ENCODE assay signal across 12 mouse cellular contexts in genomic region chr11:98950484-98950883, GRCm38 (mm10). TPM values are rescaled to one million over a fixed set of nuclear protein-coding genes. Genes with fewer than 3 reads are reported as not detected.
DNase-seq lines count a peak whose midpoint lies in the region; ATAC-seq lines count a peak whose summit lies in the region.
"Had no signal": no experiment of that assay in that cellular context is flagged by ENCODE, and none has a peak within 500 bp of the region (broad histone marks: within the 10 kb centered on the region; RNA-seq: fewer than 3 reads in every experiment).

No protein-coding gene starts in this region.

- no peaks in the 10 kb centered on the region for H3K27me3 ChIP-seq in embryonic facial prominence, embryonic 14.5 days (replicated peaks; ENCODE audit: control insufficient read depth, insufficient read depth, low read length)
- H3K27me3 ChIP-seq in embryonic facial prominence, embryonic 10.5 days (replicated peaks; ENCODE audit: low read depth, poor library complexity, severe bottlenecking), result no peaks in the 10 kb centered on the region
- no peaks in the 10 kb centered on the region for H3K27me3 ChIP-seq in hindbrain, embryonic 10.5 days (ENCODE audit: insufficient read depth, poor library complexity, severe bottlenecking)
- H3K27me3 ChIP-seq in hindbrain, embryonic 11.5 days (ENCODE audit: control insufficient read depth, insufficient read depth, low read length), result no peaks in the 10 kb centered on the region
- H3K27me3 ChIP-seq in megakaryocyte, embryonic 14.5 days (replicated peaks), result peaks cover 77% of the 10 kb centered on the region
- H3K27me3 ChIP-seq in stomach, embryonic 14.5 days (ENCODE audit: control insufficient read depth, insufficient read depth, low read length), result no peaks in the 10 kb centered on the region
- H3K27me3 ChIP-seq: neural tube, embryonic 12.5 days had no signal

- H3K4me3 ChIP-seq in embryonic facial prominence, embryonic 14.5 days (ENCODE audit: low read depth, low read length), result no peak overlapping the region
- no peak overlapping the region for H3K4me3 ChIP-seq in embryonic facial prominence, embryonic 10.5 days
- no peak overlapping the region for H3K4me3 ChIP-seq in hindbrain, embryonic 10.5 days
- no peak overlapping the region for H3K4me3 ChIP-seq in hindbrain, embryonic 11.5 days (ENCODE audit: low read depth, low read length)
- H3K4me3 ChIP-seq in megakaryocyte, embryonic 14.5 days (replicated peaks), result peak overlapping the region; percentile 59
- H3K4me3 ChIP-seq in stomach, embryonic 14.5 days (ENCODE audit: low read depth, low read length), result no peak overlapping the region
- H3K4me3 ChIP-seq: neural tube, embryonic 12.5 days had no signal

- no peak overlapping the region for H3K9ac ChIP-seq in embryonic facial prominence, embryonic 14.5 days (ENCODE audit: low read depth, low read length)
- no peak overlapping the region for H3K9ac ChIP-seq in hindbrain, embryonic 11.5 days (ENCODE audit: low read depth, low read length)
- H3K9ac ChIP-seq in stomach, embryonic 14.5 days (replicated peaks; ENCODE audit: low read depth, low read length), result no peak overlapping the region

- H3K9me3 ChIP-seq in embryonic facial prominence, embryonic 14.5 days (ENCODE audit: control insufficient read depth, low read length), result no peaks in the 10 kb centered on the region
- H3K9me3 ChIP-seq in embryonic facial prominence, embryonic 10.5 days, result no peaks in the 10 kb centered on the region
- no peaks in the 10 kb centered on the region for H3K9me3 ChIP-seq in hindbrain, embryonic 10.5 days
- no peaks in the 10 kb centered on the region for H3K9me3 ChIP-seq in hindbrain, embryonic 11.5 days (ENCODE audit: control insufficient read depth, low read length)
- H3K9me3 ChIP-seq in megakaryocyte, embryonic 14.5 days, result no peaks in the 10 kb centered on the region
- no peaks in the 10 kb centered on the region for H3K9me3 ChIP-seq in stomach, embryonic 14.5 days (ENCODE audit: control insufficient read depth, low read depth, low read length)
- H3K9me3 ChIP-seq: neural tube, embryonic 12.5 days had no signal

- peak; percentile 0 for DNase-seq in embryonic facial prominence, embryonic 14.5 days (ENCODE audit: low spot score)
- no peak for DNase-seq in embryonic facial prominence, embryonic 10.5 days (ENCODE audit: low spot score)
- no peak for DNase-seq in hindbrain, embryonic 10.5 days (ENCODE audit: low spot score)
- DNase-seq in hindbrain, embryonic 11.5 days (ENCODE audit: low spot score), result no peak
- no peak for DNase-seq in adrenal gland, adult 2 months
- DNase-seq: right cerebral cortex, postnatal 25 days had no signal

- H3K4me2 ChIP-seq in embryonic facial prominence, embryonic 14.5 days (ENCODE audit: low read depth, low read length), result no peak overlapping the region
- H3K4me2 ChIP-seq in hindbrain, embryonic 11.5 days (replicated peaks; ENCODE audit: low read depth, low read length), result no peak overlapping the region
- H3K4me2 ChIP-seq in stomach, embryonic 14.5 days (replicated peaks; ENCODE audit: low read depth, low read length), result no peak overlapping the region
- H3K4me2 ChIP-seq: neural tube, embryonic 12.5 days had no signal

- 85% methylated on average over 7 of the region's 9 CpGs for WGBS in embryonic facial prominence, embryonic 14.5 days
- WGBS in embryonic facial prominence, embryonic 10.5 days, result 88% methylated on average over 9 of the region's 9 CpGs
- WGBS in hindbrain, embryonic 10.5 days, result 85% methylated on average over 9 of the region's 9 CpGs
- WGBS in hindbrain, embryonic 11.5 days, result 90% methylated on average over 9 of the region's 9 CpGs
- WGBS in stomach, embryonic 14.5 days, result 79% methylated on average over 9 of the region's 9 CpGs

- peaks cover 44% of the 10 kb centered on the region for H3K4me1 ChIP-seq in embryonic facial prominence, embryonic 14.5 days (ENCODE audit: control insufficient read depth, insufficient read depth, low read length)
- peaks cover 86% of the 10 kb centered on the region for H3K4me1 ChIP-seq in embryonic facial prominence, embryonic 10.5 days
- H3K4me1 ChIP-seq in hindbrain, embryonic 10.5 days (replicated peaks), result peaks cover 78% of the 10 kb centered on the region
- H3K4me1 ChIP-seq in hindbrain, embryonic 11.5 days (replicated peaks; ENCODE audit: control insufficient read depth, insufficient read depth, low read length), result peaks cover 16% of the 10 kb centered on the region
- peaks cover 76% of the 10 kb centered on the region for H3K4me1 ChIP-seq in megakaryocyte, embryonic 14.5 days
- H3K4me1 ChIP-seq in stomach, embryonic 14.5 days (ENCODE audit: control insufficient read depth, insufficient read depth, low read length), result peaks cover 76% of the 10 kb centered on the region

- no peak overlapping the region for H3K27ac ChIP-seq in embryonic facial prominence, embryonic 14.5 days (replicated peaks; ENCODE audit: low read depth, low read length)
- H3K27ac ChIP-seq in embryonic facial prominence, embryonic 10.5 days (replicated peaks), result no peak overlapping the region
- H3K27ac ChIP-seq in hindbrain, embryonic 10.5 days, result peak overlapping the region; percentile 59
- no peak overlapping the region for H3K27ac ChIP-seq in hindbrain, embryonic 11.5 days (ENCODE audit: low read depth, low read length)
- peak overlapping the region; percentile 75; the same call in 1 of the 2 replicates for H3K27ac ChIP-seq in stomach, embryonic 14.5 days (ENCODE audit: low read length)
- H3K27ac ChIP-seq: neural tube, embryonic 12.5 days had no signal

- ATAC-seq in embryonic facial prominence, embryonic 14.5 days (ENCODE audit: low read depth), result no peak
- no peak for ATAC-seq in hindbrain, embryonic 11.5 days (ENCODE audit: low FRiP score)
- ATAC-seq in megakaryocyte, adult 5-6 weeks (ENCODE audit: poor library complexity, severe bottlenecking), result no peak
- ATAC-seq in stomach, embryonic 14.5 days (ENCODE audit: insufficient number of reproducible peaks, insufficient read depth, low FRiP score, low read depth), result no peak

- H3K36me3 ChIP-seq in embryonic facial prominence, embryonic 14.5 days (ENCODE audit: control insufficient read depth, insufficient read depth, low read length), result peaks cover 32% of the 10 kb centered on the region
- H3K36me3 ChIP-seq in embryonic facial prominence, embryonic 10.5 days (replicated peaks), result peaks cover 58% of the 10 kb centered on the region
- peaks cover 33% of the 10 kb centered on the region for H3K36me3 ChIP-seq in hindbrain, embryonic 10.5 days
- H3K36me3 ChIP-seq in hindbrain, embryonic 11.5 days (ENCODE audit: control insufficient read depth, insufficient read depth, low read length), result no peaks in the 10 kb centered on the region
- H3K36me3 ChIP-seq in megakaryocyte, embryonic 14.5 days (replicated peaks; ENCODE audit: low read length), result no peaks in the 10 kb centered on the region
- peaks cover 8% of the 10 kb centered on the region for H3K36me3 ChIP-seq in stomach, embryonic 14.5 days (ENCODE audit: control insufficient read depth, insufficient read depth, low read length)

RNA-seq across cellular contexts. Expression of gene Rara, which starts 22.9 kb away (rescaled TPM):
- 46.4 and 50.3 TPM in 2 replicates for polyA plus RNA-seq in embryonic facial prominence, embryonic 14.5 days (2014; fragmentation: Nextera tagmentation; extraction: Ambion mirVana)
- 34.0 and 35.6 TPM in 2 replicates for polyA plus RNA-seq in embryonic facial prominence, embryonic 10.5 days (2016; fragmentation: Nextera tagmentation; extraction: Ambion mirVana)
- 28.4 and 53.7 TPM in 2 replicates for polyA plus RNA-seq in hindbrain, embryonic 10.5 days (2016; fragmentation: Nextera tagmentation; extraction: Ambion mirVana)
- 48.3 and 51.2 TPM in 2 replicates for polyA plus RNA-seq in hindbrain, embryonic 11.5 days (2014; fragmentation: Nextera tagmentation; extraction: Ambion mirVana)
- polyA plus RNA-seq in megakaryocyte, embryonic 14.5 days (2012; ENCODE audit: insufficient read depth, low replicate concordance), result 11.8 and 25.3 TPM in 2 replicates
- total RNA-seq in megakaryocyte, adult 5-6 weeks (2015), result 124 and 125 TPM in 2 replicates
- 38.8 and 43.3 TPM in 2 replicates for total RNA-seq in megakaryocyte, adult 5-6 weeks (2017)
- 54.0 and 56.8 TPM in 2 replicates for polyA plus RNA-seq in stomach, embryonic 14.5 days (2014; fragmentation: Nextera tagmentation; extraction: Ambion mirVana)
- 10 to 100 TPM; 17.0 to 30.8 TPM for total RNA-seq in adrenal gland, adult 2 months (2021)
- polyA plus RNA-seq in adrenal gland, adult 2 months (2012; rRNA removed), result 43.7 and 44.9 TPM in 2 replicates

RNA-seq across cellular contexts. Expression of gene Gjd3, which starts 32.3 kb away (rescaled TPM):
- 0.34 and 0.56 TPM in 2 replicates for polyA plus RNA-seq in embryonic facial prominence, embryonic 14.5 days (2014; fragmentation: Nextera tagmentation; extraction: Ambion mirVana)
- 0.25 TPM in 1 of 2 replicates, not detected in the other for polyA plus RNA-seq in embryonic facial prominence, embryonic 10.5 days (2016; fragmentation: Nextera tagmentation; extraction: Ambion mirVana)
- polyA plus RNA-seq in hindbrain, embryonic 10.5 days (2016; fragmentation: Nextera tagmentation; extraction: Ambion mirVana), result 0.44 TPM in 1 of 2 replicates, not detected in the other
- polyA plus RNA-seq in hindbrain, embryonic 11.5 days (2014; fragmentation: Nextera tagmentation; extraction: Ambion mirVana), result 0.28 and 0.74 TPM in 2 replicates
- polyA plus RNA-seq in megakaryocyte, embryonic 14.5 days (2012; ENCODE audit: insufficient read depth, low replicate concordance), result not detected in 2 replicates
- not detected in 2 replicates for total RNA-seq in megakaryocyte, adult 5-6 weeks (2015)
- not detected in 2 replicates for total RNA-seq in megakaryocyte, adult 5-6 weeks (2017)
- not detected in 2 replicates for polyA plus RNA-seq in stomach, embryonic 14.5 days (2014; fragmentation: Nextera tagmentation; extraction: Ambion mirVana)
- total RNA-seq in adrenal gland, adult 2 months (2021), result not detected
- 1.1 and 1.2 TPM in 2 replicates for polyA plus RNA-seq in adrenal gland, adult 2 months (2012; rRNA removed)
- total RNA-seq: gastrocnemius, adult 18-20 months; MEL had no signal

RNA-seq across cellular contexts. Expression of gene Cdc6, which starts 42.9 kb away (rescaled TPM):
- polyA plus RNA-seq in embryonic facial prominence, embryonic 14.5 days (2014; fragmentation: Nextera tagmentation; extraction: Ambion mirVana), result 22.7 and 23.0 TPM in 2 replicates
- 65.1 and 69.1 TPM in 2 replicates for polyA plus RNA-seq in embryonic facial prominence, embryonic 10.5 days (2016; fragmentation: Nextera tagmentation; extraction: Ambion mirVana)
- 45.3 and 63.7 TPM in 2 replicates for polyA plus RNA-seq in hindbrain, embryonic 10.5 days (2016; fragmentation: Nextera tagmentation; extraction: Ambion mirVana)
- 33.1 and 39.0 TPM in 2 replicates for polyA plus RNA-seq in hindbrain, embryonic 11.5 days (2014; fragmentation: Nextera tagmentation; extraction: Ambion mirVana)
- polyA plus RNA-seq in megakaryocyte, embryonic 14.5 days (2012; ENCODE audit: insufficient read depth, low replicate concordance), result 0.44 TPM in 1 of 2 replicates, not detected in the other
- total RNA-seq in megakaryocyte, adult 5-6 weeks (2015), result 26.4 and 31.3 TPM in 2 replicates
- 26.5 and 27.5 TPM in 2 replicates for total RNA-seq in megakaryocyte, adult 5-6 weeks (2017)
- polyA plus RNA-seq in stomach, embryonic 14.5 days (2014; fragmentation: Nextera tagmentation; extraction: Ambion mirVana), result 31.4 and 32.6 TPM in 2 replicates
- under 1 TPM; 0.48 to 0.86 TPM for total RNA-seq in adrenal gland, adult 2 months (2021)
- polyA plus RNA-seq in adrenal gland, adult 2 months (2012; rRNA removed), result 0.07 and 0.08 TPM in 2 replicates

Comparison
In these comparisons a context has a peak if more than half of its experiments do, and no peak if none do; other contexts are left out.
1. H3K27ac ChIP-seq: peak in hindbrain, embryonic 10.5 days (single experiment) and stomach, embryonic 14.5 days (single experiment); none in embryonic facial prominence, embryonic 14.5 days (single experiment), embryonic facial prominence, embryonic 10.5 days (single experiment) and hindbrain, embryonic 11.5 days (single experiment).
2. RNA of gene Cdc6, which starts 42.9 kb away (polyA plus RNA-seq): 65.1 to 69.1 TPM in embryonic facial prominence, embryonic 10.5 days, 45.3 to 63.7 TPM in hindbrain, embryonic 10.5 days, 33.1 to 39.0 TPM in hindbrain, embryonic 11.5 days, 31.4 to 32.6 TPM in stomach, embryonic 14.5 days and 22.7 to 23.0 TPM in embryonic facial prominence, embryonic 14.5 days; 0.44 TPM in megakaryocyte, embryonic 14.5 days and 0.07 to 0.08 TPM in adrenal gland, adult 2 months; every median in the first group is over 10 times any median in the second.